Mouse (Mus musculus) right cerebral cortex, adult 18-20 months (tissue): ENCODE measurements around the gene Tctex1d2.

Source experiments
- DNase-seq: peaks from one replicate; pipeline ENCODE4 v3.0.0; 2022; ENCODE audit warnings: mixed read lengths

Gene Tctex1d2

DNA sequence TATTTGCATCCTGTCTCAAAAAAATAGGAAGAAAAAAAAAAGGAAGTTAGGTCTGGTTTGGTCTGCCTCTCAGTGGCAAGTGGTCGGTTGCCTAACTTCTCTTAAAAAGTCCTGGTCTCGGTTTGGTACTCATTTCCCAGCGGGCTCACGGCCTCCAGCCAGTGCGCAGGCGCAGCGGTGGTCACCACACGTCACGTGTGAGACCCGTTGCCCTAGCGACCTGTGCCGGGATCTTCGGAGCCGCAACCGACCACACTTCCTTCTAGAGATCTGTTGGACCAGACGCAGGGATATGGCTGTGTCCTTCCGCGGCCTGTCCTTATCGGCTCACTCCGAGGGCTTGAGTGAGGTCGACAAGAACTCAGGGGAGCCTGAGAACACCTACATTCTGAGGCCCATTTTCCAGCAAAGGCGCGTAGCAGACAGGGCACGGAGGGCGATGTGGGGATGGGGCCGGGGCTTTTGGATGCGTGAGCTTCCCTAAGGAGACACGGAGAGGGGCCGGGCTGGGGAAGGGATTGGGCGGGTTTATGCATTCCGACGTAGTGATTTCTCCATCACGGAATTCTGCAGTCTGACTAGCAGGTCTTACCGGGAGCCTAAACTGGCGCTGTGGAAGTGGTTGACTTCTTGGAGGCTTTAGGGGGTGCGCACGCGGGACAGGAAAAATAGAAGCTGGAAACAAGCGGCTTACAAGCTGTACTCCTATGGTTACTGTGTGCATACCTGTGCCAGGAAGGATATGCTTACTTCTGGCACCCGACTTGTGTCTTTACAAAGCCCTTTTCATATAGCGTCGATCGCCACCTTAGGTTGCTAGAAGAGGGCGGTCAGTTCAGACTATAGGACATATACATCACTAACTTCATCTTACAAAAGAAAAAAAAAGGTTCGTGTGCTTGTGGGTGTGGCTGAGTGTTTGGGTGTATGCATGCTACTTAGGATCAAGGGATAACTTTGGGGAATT lies at the start of gene Tctex1d2:
Gene Tctex1d2, plus strand, starts transcription at position 186 of the 967 bp plus-strand sequence.
- peak; percentile 94 for DNase-seq

DNA sequence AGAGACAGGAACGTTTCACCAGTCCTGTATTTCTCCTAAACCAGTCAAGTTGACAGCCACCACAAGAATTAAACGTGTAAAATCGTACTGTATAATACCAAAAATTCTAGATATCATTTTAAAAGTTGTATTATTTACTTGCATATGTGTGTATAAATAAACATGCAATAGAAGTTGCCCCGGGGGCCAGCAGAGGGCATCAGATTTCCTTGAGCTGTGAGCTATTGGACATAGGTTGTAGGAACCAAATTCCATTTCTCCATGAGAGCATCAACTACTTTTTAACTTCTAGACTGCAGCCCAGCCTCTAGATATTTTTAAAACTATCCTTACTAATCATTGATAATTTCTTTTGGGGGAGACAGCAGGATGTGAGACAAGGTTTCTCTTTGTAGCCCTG lies 48.2 kb upstream of the Tctex1d2 start:
- DNase-seq, result no peak

DNA sequence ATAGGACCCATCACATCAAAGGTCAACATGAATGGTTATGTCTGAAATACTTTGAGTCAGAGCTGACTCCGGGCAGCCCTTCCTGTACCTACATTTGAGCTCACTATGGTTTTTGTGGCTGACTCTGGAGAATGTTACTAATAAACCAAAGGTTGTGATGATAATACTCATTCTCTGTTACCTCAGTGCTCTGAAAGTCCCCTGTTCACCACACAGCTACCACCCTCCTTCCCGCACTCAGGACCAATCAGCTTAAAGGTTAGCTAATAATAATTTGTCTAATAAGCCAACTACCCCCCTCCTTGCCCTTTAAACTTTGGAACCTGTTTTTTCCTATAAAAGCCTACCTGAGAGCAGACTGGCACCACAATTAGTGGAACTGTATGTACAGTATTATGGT lies 39.9 kb upstream of the Tctex1d2 start:
- DNase-seq, result no peak

DNA sequence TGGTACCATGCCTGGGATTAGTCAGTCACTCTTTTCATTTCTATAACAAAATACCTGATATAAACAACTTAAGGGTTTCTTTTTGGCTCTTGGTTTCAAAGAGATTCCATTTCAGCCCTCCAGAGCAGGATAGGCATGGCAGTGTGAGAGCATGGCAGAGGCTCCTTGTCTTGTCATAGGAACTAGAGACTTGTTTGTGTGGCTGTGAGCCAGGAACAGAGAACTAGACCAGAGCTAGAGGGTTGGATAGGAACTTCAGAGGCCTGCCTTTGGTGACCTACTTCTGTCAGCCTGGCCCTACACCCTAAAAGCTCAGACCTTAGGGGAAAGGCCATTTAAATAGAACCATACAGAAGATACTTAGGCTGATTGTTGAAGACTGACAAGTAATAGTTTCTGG lies 36.6 kb upstream of the Tctex1d2 start:
- no peak for DNase-seq

DNA sequence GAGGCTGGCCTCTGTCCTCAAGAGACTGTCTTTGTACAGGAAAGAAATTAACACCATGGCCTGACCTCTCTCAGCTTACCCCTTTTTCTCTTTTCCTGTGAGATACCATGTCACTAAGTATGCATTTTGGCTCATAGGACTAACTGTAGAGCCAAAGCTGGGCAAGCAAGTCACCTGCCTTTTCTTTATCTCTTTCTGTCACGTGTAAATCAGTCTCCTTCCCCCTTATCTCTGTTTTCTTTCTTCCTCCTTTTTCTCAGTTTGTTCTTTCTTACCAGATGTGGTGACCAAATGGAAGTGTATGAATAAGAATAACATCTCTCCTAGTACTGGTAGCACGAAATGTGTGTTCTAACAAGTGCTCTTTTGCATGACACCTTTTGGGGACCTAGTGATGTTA lies 34.6 kb upstream of the Tctex1d2 start:
- DNase-seq, result no peak

GRCm38 (mm10) chr16:32386826-32387225 lies 32.7 kb upstream of the Tctex1d2 start:
- DNase-seq, result no peak

- DNase-seq, result no peak
Observed at GRCm38 (mm10) chr16:32389049-32389448, 30.5 kb upstream of the Tctex1d2 start.

DNA sequence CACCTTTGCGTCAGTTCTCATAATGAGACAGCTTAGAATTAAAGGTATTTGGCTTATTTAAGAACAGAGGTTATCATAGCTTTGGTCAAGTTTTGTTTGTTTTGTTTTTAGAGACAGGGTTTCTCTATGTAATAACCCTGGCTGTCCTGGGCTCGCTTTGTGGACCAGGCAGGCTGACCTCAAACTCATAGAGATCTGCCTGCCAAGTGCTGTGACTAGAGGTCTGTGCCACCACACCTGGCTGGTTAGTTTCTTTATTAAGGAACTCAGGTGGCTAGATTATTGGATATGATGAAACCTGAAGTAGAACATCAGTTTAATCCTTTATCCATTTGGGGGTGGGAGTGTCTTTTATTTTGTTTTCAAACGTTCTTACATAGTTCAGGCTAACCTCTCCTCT lies 29.7 kb upstream of the Tctex1d2 start:
- DNase-seq, result no peak

DNA sequence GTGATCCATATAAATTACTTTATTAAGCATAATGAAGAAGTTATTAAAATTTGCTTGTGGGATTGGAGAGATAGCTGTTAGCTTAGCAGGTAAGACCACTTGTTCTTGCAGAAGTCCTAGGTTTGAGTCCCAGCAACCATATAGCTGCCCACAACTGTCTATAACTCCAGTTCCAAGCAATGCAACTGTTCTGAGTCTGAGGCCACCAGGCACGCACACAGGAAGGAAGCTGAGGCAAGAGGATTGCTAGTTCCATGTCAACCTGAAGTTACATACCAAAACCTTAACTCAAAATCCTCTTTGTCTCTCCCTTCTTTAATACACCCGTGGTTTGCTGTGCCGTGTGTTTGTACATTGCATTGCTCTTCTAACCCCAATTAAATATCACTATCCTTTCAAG lies 28.6 kb upstream of the Tctex1d2 start:
- DNase-seq, result no peak

GRCm38 (mm10) chr16:32395679-32396540 lies 23.6 kb upstream of the Tctex1d2 start:
- DNase-seq, result no peak

- no peak for DNase-seq
Observed at GRCm38 (mm10) chr16:32396541-32396835, 23.0 kb upstream of the Tctex1d2 start.

GRCm38 (mm10) chr16:32398206-32398605 lies 21.3 kb upstream of the Tctex1d2 start:
- DNase-seq, result no peak

GRCm38 (mm10) chr16:32400267-32400666 lies 19.2 kb upstream of the Tctex1d2 start, which contains the start of gene Tm4sf19:
Gene Tm4sf19 (plus strand): TSS chr16:32400506.
- peak; percentile 8 for DNase-seq

GRCm38 (mm10) chr16:32401335-32401965 lies 18.1 kb upstream of the Tctex1d2 start:
- no peak for DNase-seq

GRCm38 (mm10) chr16:32402818-32403217 lies 16.7 kb upstream of the Tctex1d2 start:
- DNase-seq, result no peak

DNA sequence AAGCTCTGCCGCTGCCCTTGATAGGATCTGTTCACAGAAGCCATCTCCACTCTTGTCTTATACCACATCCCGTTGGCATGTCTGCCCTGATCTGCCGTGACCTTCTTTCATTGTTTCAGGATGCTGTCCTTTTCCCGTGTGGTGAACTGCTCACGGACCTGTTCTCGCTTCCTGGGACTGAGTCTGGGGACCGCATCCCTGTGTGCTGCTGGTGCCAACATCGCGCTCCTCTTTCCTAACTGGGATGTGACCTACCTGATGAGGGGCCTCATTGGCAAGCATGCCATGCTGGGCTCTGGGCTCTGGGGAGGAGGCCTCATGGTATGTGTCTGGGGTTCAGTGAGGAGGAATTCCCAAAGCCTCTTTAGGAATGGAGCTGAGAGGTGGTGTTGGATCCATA lies 13.8 kb upstream of the Tctex1d2 start:
- no peak for DNase-seq

DNA sequence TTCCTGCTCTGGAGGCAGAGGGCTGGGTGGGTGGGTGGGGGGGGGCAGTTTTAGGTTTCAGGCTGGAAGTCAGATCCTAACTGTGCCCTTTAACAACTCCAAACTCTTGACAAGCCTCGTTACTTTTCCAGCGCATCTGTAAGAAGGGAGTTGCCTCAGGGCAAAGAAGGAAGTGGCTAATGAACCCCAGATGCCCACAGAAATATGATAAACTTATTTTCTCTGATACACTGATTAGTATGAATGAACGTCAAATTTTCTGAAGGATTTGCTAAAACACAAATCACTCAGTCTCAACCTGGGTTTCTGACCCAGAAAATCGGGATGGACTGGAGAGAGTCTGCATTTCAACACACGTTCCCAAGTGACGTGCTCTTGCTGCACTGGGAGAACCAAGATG lies 12.8 kb upstream of the Tctex1d2 start:
- DNase-seq, result no peak

- DNase-seq, result no peak
Observed at GRCm38 (mm10) chr16:32407730-32408129, 11.8 kb upstream of the Tctex1d2 start.

- DNase-seq, result no peak
Observed at GRCm38 (mm10) chr16:32417457-32417856, 2.0 kb upstream of the Tctex1d2 start.

DNA sequence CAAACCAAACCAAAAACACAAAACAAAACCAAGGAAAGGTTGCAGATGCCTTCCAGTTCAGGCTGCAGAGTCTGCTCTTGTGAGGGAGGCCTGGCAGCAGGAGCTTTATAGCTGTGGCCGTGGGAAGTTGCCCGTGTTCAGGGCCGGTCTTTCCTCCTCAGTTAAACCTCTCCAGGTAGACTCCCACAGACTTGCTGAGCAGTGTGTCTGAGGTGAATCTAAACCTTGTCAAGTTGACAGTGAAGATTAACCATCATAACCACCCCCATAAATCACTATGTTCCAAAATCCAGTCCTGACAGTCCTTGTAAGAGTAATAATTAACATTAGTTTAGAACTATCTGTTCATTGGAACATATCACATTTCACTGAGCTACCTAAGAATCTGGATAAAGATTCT lies 8.0 kb downstream of the Tctex1d2 start:
- DNase-seq, result no peak

GRCm38 (mm10) chr16:32430474-32431046 lies 11.1 kb downstream of the Tctex1d2 start, which contains the start of gene Pcyt1a:
Gene Pcyt1a (plus strand): TSS chr16:32430921.
- peak; percentile 92 for DNase-seq

- DNase-seq, result no peak
Observed at GRCm38 (mm10) chr16:32431047-32431591, 11.6 kb downstream of the Tctex1d2 start.

DNA sequence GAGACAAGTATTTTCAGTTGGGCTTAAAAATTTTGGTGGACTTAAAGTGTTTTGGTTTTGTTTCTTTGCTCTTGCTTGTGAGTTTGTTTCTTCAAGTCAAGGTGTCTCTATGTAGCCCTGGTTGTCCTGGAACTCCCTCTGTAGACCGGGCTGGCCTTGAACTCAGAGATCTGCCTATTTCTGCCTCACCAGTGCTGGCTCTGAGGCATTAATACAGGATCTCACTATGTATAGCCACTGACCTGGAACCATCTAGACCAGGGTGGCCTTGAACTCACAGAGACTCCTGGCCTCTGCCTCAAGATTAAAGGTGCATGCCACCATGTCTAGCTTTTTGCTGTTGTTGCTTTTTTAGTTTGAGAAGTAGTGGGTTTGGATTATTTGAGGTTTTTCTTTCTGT lies 12.4 kb downstream of the Tctex1d2 start:
- no peak for DNase-seq
